Mouse (Mus musculus): ENCODE measurements around the gene Gm28051. TPM values are rescaled to one million over a fixed set of nuclear protein-coding genes. Genes with fewer than 3 reads are reported as not detected.

Gene Gm28051
- polyA plus RNA-seq, 1 experiment, result 0.26 TPM

GRCm38 (mm10) chr12:102719552-102720315 is 37.8 kb downstream of the Gm28051 start:
- Histone ChIP-seq H3K79me2 (ENCODE audit: control insufficient read depth, insufficient read depth) (no peaks in the 10 kb centered on the region), H3K36me3 (ENCODE audit: control insufficient read depth, insufficient read depth) (no peaks in the 10 kb centered on the region), H3K27me3 (ENCODE audit: control insufficient read depth, insufficient read depth, insufficient read length) (no peaks in the 10 kb centered on the region), H3ac (ENCODE audit: control insufficient read depth, insufficient read length) (no peak overlapping the region), H3K4me2 (ENCODE audit: low read depth) (no peak overlapping the region), H3K4me3 (no peak overlapping the region)
- TF ChIP-seq MYOG (IDR thresholded peaks at IDR 0.05; ENCODE audit: control insufficient read depth in 1 of 3, insufficient read depth in 1 of 3, insufficient read length in 2 of 3, low read depth in 2 of 3) (no peak), TCF12 (IDR thresholded peaks at IDR 0.05; ENCODE audit: insufficient read depth, poor library complexity, severe bottlenecking) (no peak), MAX (IDR thresholded peaks at IDR 0.05; ENCODE audit: low read depth) (no peak), CEBPB (IDR thresholded peaks at IDR 0.05; ENCODE audit: insufficient read depth, poor library complexity, severe bottlenecking) (no peak), REST (IDR thresholded peaks at IDR 0.05; ENCODE audit: insufficient read depth, insufficient read length) (no peak), USF1 (IDR thresholded peaks at IDR 0.05; ENCODE audit: low read depth) (no peak), TCF3 (IDR thresholded peaks at IDR 0.05; ENCODE audit: insufficient read length, low read depth) (no peak), POLR2A (IDR thresholded peaks at IDR 0.05; ENCODE audit: insufficient read length, low read depth) (no peak), SRF (IDR thresholded peaks at IDR 0.05; ENCODE audit: control insufficient read depth, insufficient read length, low read depth) (no peak), E2F4 (IDR thresholded peaks at IDR 0.05; ENCODE audit: insufficient read depth) (no peak)

GRCm38 (mm10) chr12:102714654-102715395 is 42.7 kb downstream of the Gm28051 start:
- no peak for TF ChIP-seq TCF12 (IDR thresholded peaks at IDR 0.05; ENCODE audit: insufficient read depth, poor library complexity, severe bottlenecking)
- TF ChIP-seq E2F4 (IDR thresholded peaks at IDR 0.05; ENCODE audit: insufficient read depth), result no peak
- TF ChIP-seq MYOG (IDR thresholded peaks at IDR 0.05; ENCODE audit: control insufficient read depth in 1 of 3, insufficient read depth in 1 of 3, insufficient read length in 2 of 3, low read depth in 2 of 3), result no peak
- TF ChIP-seq POLR2AphosphoS2 (IDR thresholded peaks at IDR 0.05; ENCODE audit: insufficient read length, low read depth), result no peak
- no peak for TF ChIP-seq TCF3 (IDR thresholded peaks at IDR 0.05; ENCODE audit: insufficient read length, low read depth)
- no peak for TF ChIP-seq MAX (IDR thresholded peaks at IDR 0.05; ENCODE audit: low read depth)
- TF ChIP-seq CEBPB (IDR thresholded peaks at IDR 0.05; ENCODE audit: insufficient read depth, poor library complexity, severe bottlenecking), result no peak
- TF ChIP-seq MYOD1 (IDR thresholded peaks at IDR 0.05; ENCODE audit: control insufficient read depth in 1 of 3, insufficient read length in 2 of 3, low read depth in 2 of 3), result no peak
- TF ChIP-seq REST (IDR thresholded peaks at IDR 0.05; ENCODE audit: insufficient read depth, insufficient read length), result no peak
- TF ChIP-seq USF1 (IDR thresholded peaks at IDR 0.05; ENCODE audit: low read depth), result no peak
- no peak for TF ChIP-seq POLR2A (IDR thresholded peaks at IDR 0.05; ENCODE audit: insufficient read length, low read depth)
- no peak for TF ChIP-seq SRF (IDR thresholded peaks at IDR 0.05; ENCODE audit: control insufficient read depth, insufficient read length, low read depth)

GRCm38 (mm10) chr12:102714116-102714515 is 43.4 kb downstream of the Gm28051 start:
- Histone ChIP-seq H3K27me3 (ENCODE audit: control insufficient read depth, insufficient read depth, insufficient read length) (no peaks in the 10 kb centered on the region), H3ac (ENCODE audit: control insufficient read depth, insufficient read length) (no peak overlapping the region), H3K36me3 (ENCODE audit: control insufficient read depth, insufficient read depth) (no peaks in the 10 kb centered on the region), H3K4me2 (ENCODE audit: low read depth) (no peak overlapping the region), H3K4me3 (no peak overlapping the region), H3K79me2 (ENCODE audit: control insufficient read depth, insufficient read depth) (no peaks in the 10 kb centered on the region)
- TF ChIP-seq MAX (IDR thresholded peaks at IDR 0.05; ENCODE audit: low read depth) (no peak), TCF12 (IDR thresholded peaks at IDR 0.05; ENCODE audit: insufficient read depth, poor library complexity, severe bottlenecking) (no peak), TCF3 (IDR thresholded peaks at IDR 0.05; ENCODE audit: insufficient read length, low read depth) (no peak)

More at GRCm38 (mm10) chr12:102714654-102715395, 42.7 kb downstream of the Gm28051 start:
- H3K79me2 ChIP-seq (ENCODE audit: control insufficient read depth, insufficient read depth), result no peaks in the 10 kb centered on the region
- no peak overlapping the region for H3K4me2 ChIP-seq (ENCODE audit: low read depth)
- H3K27me3 ChIP-seq (ENCODE audit: control insufficient read depth, insufficient read depth, insufficient read length), result no peaks in the 10 kb centered on the region
- H3K36me3 ChIP-seq (ENCODE audit: control insufficient read depth, insufficient read depth), result no peaks in the 10 kb centered on the region
- no peak overlapping the region for H3K4me3 ChIP-seq
- H3ac ChIP-seq (ENCODE audit: control insufficient read depth, insufficient read length), result no peak overlapping the region

GRCm38 (mm10) chr12:102713153-102713865 is 44.3 kb downstream of the Gm28051 start:
- Histone ChIP-seq H3K36me3 (ENCODE audit: control insufficient read depth, insufficient read depth) (no peaks in the 10 kb centered on the region), H3K27me3 (ENCODE audit: control insufficient read depth, insufficient read depth, insufficient read length) (no peaks in the 10 kb centered on the region), H3K4me2 (ENCODE audit: low read depth) (no peak overlapping the region), H3K4me3 (no peak overlapping the region), H3K79me2 (ENCODE audit: control insufficient read depth, insufficient read depth) (no peaks in the 10 kb centered on the region), H3ac (ENCODE audit: control insufficient read depth, insufficient read length) (no peak overlapping the region)
- no peak for TF ChIP-seq POLR2A (IDR thresholded peaks at IDR 0.05; ENCODE audit: insufficient read length, low read depth)
- no peak for TF ChIP-seq CEBPB (IDR thresholded peaks at IDR 0.05; ENCODE audit: insufficient read depth, poor library complexity, severe bottlenecking)
- no peak for TF ChIP-seq E2F4 (IDR thresholded peaks at IDR 0.05; ENCODE audit: insufficient read depth)
- TF ChIP-seq SRF (IDR thresholded peaks at IDR 0.05; ENCODE audit: control insufficient read depth, insufficient read length, low read depth), result no peak
- TF ChIP-seq REST (IDR thresholded peaks at IDR 0.05; ENCODE audit: insufficient read depth, insufficient read length), result no peak
- no peak for TF ChIP-seq TCF3 (IDR thresholded peaks at IDR 0.05; ENCODE audit: insufficient read length, low read depth)
- TF ChIP-seq MAX (IDR thresholded peaks at IDR 0.05; ENCODE audit: low read depth), result no peak
- no peak for TF ChIP-seq POLR2AphosphoS2 (IDR thresholded peaks at IDR 0.05; ENCODE audit: insufficient read length, low read depth)
- no peak for TF ChIP-seq USF1 (IDR thresholded peaks at IDR 0.05; ENCODE audit: low read depth)
- TF ChIP-seq MYOD1 (IDR thresholded peaks at IDR 0.05; ENCODE audit: control insufficient read depth in 1 of 3, insufficient read length in 2 of 3, low read depth in 2 of 3), result no peak
- no peak for TF ChIP-seq TCF12 (IDR thresholded peaks at IDR 0.05; ENCODE audit: insufficient read depth, poor library complexity, severe bottlenecking)
- no peak for TF ChIP-seq MYOG (IDR thresholded peaks at IDR 0.05; ENCODE audit: control insufficient read depth in 1 of 3, insufficient read depth in 1 of 3, insufficient read length in 2 of 3, low read depth in 2 of 3)

Data from myocyte (in vitro differentiated cells).